Mouse (Mus musculus) liver, embryonic 14.5 days (tissue): Measurements from ENCODE around the gene Kcnq5. TPM values are rescaled to one million over a fixed set of nuclear protein-coding genes. Genes with fewer than 3 reads are reported as not detected.

Experiments
- ATAC-seq: fragments of 200-750 bp; cut with Nextera tagmentation; 2 replicates; pipeline ENCODE4 v1.8.0; 2017; ENCODE audit warnings: moderate number of reproducible peaks, mild to moderate bottlenecking, moderate library complexity; ENCODE audit not compliant: insufficient read depth
- DNase-seq, 3 experiments: peaks; one replicate each; pipeline ENCODE4 v3.0.0-alpha.2; 2012 to 2013; ENCODE audit warnings: low read depth in 3 of 3, low spot score in 3 of 3
- H3K27ac ChIP-seq: fragments of 300-500 bp; sonication (generic); 2 replicates; pipeline ENCODE4 v1.5.1; 2014; ENCODE audit warnings: moderate library complexity, mild to moderate bottlenecking, control low read depth, inconsistent platforms
- H3K27me3 ChIP-seq: fragments of 300-500 bp; sonication (generic); 2 replicates; pipeline ENCODE4 v1.6.1; 2014; ENCODE audit warnings: mild to moderate bottlenecking, low read length, moderate library complexity; ENCODE audit not compliant: control insufficient read depth, insufficient read depth
- H3K36me3 ChIP-seq: fragments of 300-500 bp; sonication (generic); replicated peaks from 2 replicates; pipeline ENCODE4 v1.6.1; 2014; ENCODE audit warnings: low read depth; ENCODE audit not compliant: control insufficient read depth, insufficient read depth
- H3K4me1 ChIP-seq, 2 experiments: fragments of 200-500 bp in 1 of 2; fragments of 300-500 bp in 1 of 2; sonication (generic) in 1 of 2; replicated peaks; 2 replicates each; pipeline ENCODE4 v1.6.1; 2012 to 2014; ENCODE audit warnings: antibody characterized with exemption in 1 of 2, inconsistent platforms in 1 of 2, low read length in 1 of 2; ENCODE audit not compliant: control insufficient read depth in 2 of 2, insufficient read depth in 2 of 2
- H3K4me2 ChIP-seq: fragments of 300-500 bp; sonication (generic); 2 replicates; pipeline ENCODE4 v1.6.1; 2014; ENCODE audit warnings: low read depth, mild to moderate bottlenecking, control low read depth, moderate library complexity
- H3K4me3 ChIP-seq, 2 experiments: fragments of 200-500 bp in 1 of 2; fragments of 300-500 bp in 1 of 2; sonication (generic) in 1 of 2; 2 replicates each; pipeline ENCODE4 v1.5.1; 2012 to 2014; ENCODE audit warnings: low read depth in 2 of 2, low read length in 2 of 2, mild to moderate bottlenecking in 2 of 2, control low read depth in 1 of 2, inconsistent platforms in 1 of 2, moderate library complexity in 1 of 2; ENCODE audit not compliant: insufficient read depth in 1 of 2
- H3K9ac ChIP-seq: fragments of 300-500 bp; sonication (generic); replicated peaks from 2 replicates; pipeline ENCODE4 v1.6.1; 2014; ENCODE audit warnings: mild to moderate bottlenecking, control low read depth, moderate library complexity
- H3K9me3 ChIP-seq: fragments of 300-500 bp; sonication (generic); 2 replicates; pipeline ENCODE4 v1.6.1; 2016; ENCODE audit warnings: low read length, mixed read lengths; ENCODE audit not compliant: control insufficient read depth
- CTCF ChIP-seq: IDR thresholded peaks from 2 replicates; pipeline ENCODE4 v1.5.1; 2016; ENCODE audit warnings: antibody characterized with exemption, low read depth, control low read depth
- EP300 ChIP-seq: IDR thresholded peaks from 2 replicates; pipeline ENCODE4 v1.6.1; 2016; ENCODE audit warnings: antibody characterized with exemption, low read depth
- WGBS: fragments of 180-500 bp; shearing (Covaris S2); extraction: QIAGEN DNeasy Blood & Tissue Kit; methylation state at CpG from one replicate; pipeline ENCODE4 v1.1.7; 2014; ENCODE audit not compliant: insufficient replicate concordance; 5-methylcytosine and 5-hydroxymethylcytosine counted together
- polyA plus RNA-seq, 2 experiments: library from polyadenylated mRNA; depleted of rRNA in 1 of 2; stranded (reverse) in 1 of 2; unstranded in 1 of 2; fragments of >200 nt; fragmentation: Nextera tagmentation in 1 of 2; extraction: Ambion mirVana in 1 of 2; gene quantifications; 2 replicates each; pipeline versions ENCODE4 v1.2.1 to v1.2.3; 2012 to 2014

Gene Kcnq5
- polyA plus RNA-seq, 2 experiments, result 0.11 TPM; not detected in 1

DNA sequence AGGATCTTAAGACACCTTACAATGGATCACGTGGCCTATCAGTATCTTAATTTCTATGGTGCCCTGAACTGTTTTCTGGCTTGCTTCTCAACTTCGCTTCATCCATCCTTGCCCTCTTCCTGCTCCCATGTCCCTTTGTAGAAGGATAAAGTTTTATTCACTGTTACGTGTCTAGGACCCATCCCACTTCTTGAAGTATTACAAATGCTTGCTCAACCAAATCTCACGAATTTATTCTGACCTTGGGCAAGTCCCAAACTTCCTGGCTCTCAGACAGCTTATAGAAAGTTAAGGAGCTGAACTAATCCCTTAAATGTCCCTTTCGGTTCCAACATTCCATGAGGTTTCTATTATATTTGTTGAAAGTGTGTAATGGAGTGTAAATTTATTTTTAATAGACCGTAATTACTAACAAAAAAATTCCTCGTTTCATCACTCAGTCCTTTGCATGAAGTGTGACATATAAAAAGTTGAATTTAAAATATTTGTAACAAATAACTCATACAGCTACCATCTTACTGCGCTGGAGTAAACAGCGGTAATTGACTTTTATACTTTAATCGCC, 141.6 kb downstream of the Kcnq5 start:
- no peak for ATAC-seq
- 69% methylated on average over 10 of the region's 10 CpGs for WGBS

GRCm38 (mm10) chr1:21805064-21805463, 156.7 kb downstream of the Kcnq5 start:
- Histone ChIP-seq H3K9me3 (no peaks in the 10 kb centered on the region), H3K9ac (no peak overlapping the region), H3K4me1 (no peaks in the 10 kb centered on the region), H3K27ac (no peak overlapping the region), H3K4me3 (no peak overlapping the region), H3K36me3 (no peaks in the 10 kb centered on the region), H3K27me3 (no peaks in the 10 kb centered on the region), H3K4me2 (no peak overlapping the region)
- DNase-seq, result no peak
- ATAC-seq, result no peak
- TF ChIP-seq EP300 (no peak), CTCF (no peak)
- WGBS, result 77% methylated on average over 2 of the region's 2 CpGs

More for the DNA sequence above, 141.6 kb downstream of the Kcnq5 start:
- Histone ChIP-seq H3K4me3 (no peak overlapping the region), H3K4me2 (no peak overlapping the region), H3K27me3 (no peaks in the 10 kb centered on the region), H3K36me3 (no peaks in the 10 kb centered on the region), H3K4me1 (no peaks in the 10 kb centered on the region), H3K9ac (no peak overlapping the region), H3K9me3 (no peaks in the 10 kb centered on the region), H3K27ac (no peak overlapping the region)
- DNase-seq, result no peak
- no peak for TF ChIP-seq EP300
- TF ChIP-seq CTCF, result no peak

DNA sequence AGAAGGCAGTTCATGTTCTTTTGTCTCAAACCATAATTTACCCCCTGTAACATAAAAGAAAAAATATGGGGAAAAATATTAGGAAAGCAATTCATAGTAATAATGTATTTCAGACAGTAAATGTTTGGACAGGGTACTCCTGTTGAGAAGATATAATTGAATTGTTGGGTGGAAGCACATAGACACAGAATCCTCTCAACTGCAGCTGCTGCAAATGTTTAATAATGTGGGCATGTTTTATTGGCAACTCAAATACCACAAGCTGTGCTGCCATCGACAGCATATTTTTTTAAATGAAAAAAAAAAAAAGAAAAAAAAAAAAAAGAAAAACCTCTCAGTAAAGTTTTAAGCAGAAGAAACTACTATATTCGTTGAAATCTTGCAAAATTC, 157.3 kb downstream of the Kcnq5 start:
- H3K4me1 ChIP-seq, result no peaks in the 10 kb centered on the region
- H3K9me3 ChIP-seq, result no peaks in the 10 kb centered on the region
- ATAC-seq (no peak), DNase-seq (no peak)
- no peaks in the 10 kb centered on the region for H3K36me3 ChIP-seq
- no peak overlapping the region for H3K27ac ChIP-seq
- H3K27me3 ChIP-seq, result no peaks in the 10 kb centered on the region
- no peak overlapping the region for H3K4me2 ChIP-seq
- no peak overlapping the region for H3K9ac ChIP-seq
- H3K4me3 ChIP-seq, result no peak overlapping the region
- 46% methylated on average over 2 of the region's 2 CpGs for WGBS
- no peak for TF ChIP-seq EP300
- no peak for TF ChIP-seq CTCF

- H3K4me2 ChIP-seq, result no peak overlapping the region
- no peaks in the 10 kb centered on the region for H3K27me3 ChIP-seq
- H3K4me1 ChIP-seq, result no peaks in the 10 kb centered on the region
- TF ChIP-seq EP300 (no peak), CTCF (no peak)
- 53% methylated on average over 5 of the region's 5 CpGs for WGBS
- H3K9ac ChIP-seq, result no peak overlapping the region
- no peak overlapping the region for H3K4me3 ChIP-seq
- no peak for ATAC-seq
- no peak for DNase-seq
- no peak overlapping the region for H3K27ac ChIP-seq
- no peaks in the 10 kb centered on the region for H3K9me3 ChIP-seq
- no peaks in the 10 kb centered on the region for H3K36me3 ChIP-seq
Measured at GRCm38 (mm10) chr1:21803751-21804476, 157.8 kb downstream of the Kcnq5 start.

- no peak overlapping the region for H3K27ac ChIP-seq
- no peak for TF ChIP-seq EP300
- no peak for TF ChIP-seq CTCF
- no peak overlapping the region for H3K4me2 ChIP-seq
- H3K9ac ChIP-seq, result no peak overlapping the region
- no peak for ATAC-seq
- no peak overlapping the region for H3K4me3 ChIP-seq
- H3K36me3 ChIP-seq, result no peaks in the 10 kb centered on the region
- H3K4me1 ChIP-seq, result no peaks in the 10 kb centered on the region
- H3K27me3 ChIP-seq, result no peaks in the 10 kb centered on the region
- 51% methylated on average over 5 of the region's 5 CpGs for WGBS
- no peaks in the 10 kb centered on the region for H3K9me3 ChIP-seq
- DNase-seq, result no peak
Measured at GRCm38 (mm10) chr1:21780746-21781145, 181.0 kb downstream of the Kcnq5 start.
